Mouse (Mus musculus): Measurements from ENCODE around the gene Srgap3.

DNA sequence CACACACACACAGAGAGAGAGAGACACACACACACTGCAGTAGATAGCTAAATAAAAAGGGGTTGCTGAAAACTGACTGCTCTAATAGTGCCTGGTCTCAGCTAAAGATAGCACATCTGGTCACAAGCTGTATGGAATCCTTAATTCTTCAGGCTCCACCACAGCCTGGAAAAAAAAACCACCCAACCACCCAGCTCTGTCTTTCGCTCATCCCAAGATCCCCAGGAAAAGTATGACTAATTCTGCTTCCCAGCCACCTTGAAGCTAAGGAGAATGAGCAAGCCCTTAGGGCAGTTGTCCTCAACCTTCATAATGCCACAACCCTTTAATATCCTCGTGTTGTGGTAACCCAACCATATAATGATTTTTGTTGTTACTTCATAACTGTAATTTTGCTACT is 37.4 kb downstream of the Srgap3 start:
- no peak for TF ChIP-seq HCFC1 (IDR thresholded peaks at IDR 0.05; ENCODE audit: borderline replicate concordance, insufficient read depth, low read length)
- TF ChIP-seq ZC3H11A (IDR thresholded peaks at IDR 0.05; ENCODE audit: borderline replicate concordance, low read depth, low read length) = no peak
